Mouse (Mus musculus): ENCODE measurements at regions not wholly inside any gene's neighbourhood (a gene's known extent, or its start where the extent isn't known, plus 50 kb on each side); places are given as distances from the start of the nearest gene placed in this dataset.
A peak's percentile ranks its signal among the peaks of the same experiment; 100 is the strongest.

GRCm38 (mm10) chr2:179007766-179008165 is 434.5 kb upstream of the Cdh4 start:
- DNase-seq (ENCODE audit: low spot score): no peak

DNA sequence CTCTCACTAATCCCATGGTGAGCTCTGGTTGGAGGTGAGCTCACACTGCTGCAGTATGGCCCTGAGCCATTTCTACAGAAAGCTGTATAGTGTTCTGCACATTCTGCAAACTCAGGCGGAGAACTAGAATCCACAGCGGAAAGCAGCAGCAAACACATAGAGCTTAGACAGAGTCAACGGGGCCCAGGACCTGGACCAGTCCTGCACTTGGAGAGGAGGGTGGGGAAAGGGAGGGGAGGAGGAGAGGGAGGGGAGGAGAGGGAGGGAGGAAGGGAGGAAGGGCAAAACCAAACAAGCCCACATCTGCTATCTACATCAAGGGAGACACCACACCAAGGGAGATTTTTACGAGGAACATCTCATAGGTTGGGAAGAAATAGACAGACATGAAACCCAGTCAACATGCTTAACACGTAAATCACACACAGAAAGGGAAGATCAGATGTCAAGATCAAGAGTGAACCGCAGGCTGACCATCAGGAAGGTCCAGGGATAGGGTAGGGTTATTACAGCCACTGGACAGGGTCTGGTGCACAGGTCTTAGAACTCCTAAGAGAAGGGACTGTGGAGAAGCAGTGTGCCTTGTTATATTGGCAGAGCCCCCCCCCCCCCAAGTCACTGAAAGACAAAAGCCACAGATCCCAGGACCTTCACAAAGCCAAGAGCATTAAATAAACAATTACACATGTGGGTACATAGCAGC is 428.2 kb upstream of the Cdh4 start:
- no peak for DNase-seq (ENCODE audit: low spot score)

DNA sequence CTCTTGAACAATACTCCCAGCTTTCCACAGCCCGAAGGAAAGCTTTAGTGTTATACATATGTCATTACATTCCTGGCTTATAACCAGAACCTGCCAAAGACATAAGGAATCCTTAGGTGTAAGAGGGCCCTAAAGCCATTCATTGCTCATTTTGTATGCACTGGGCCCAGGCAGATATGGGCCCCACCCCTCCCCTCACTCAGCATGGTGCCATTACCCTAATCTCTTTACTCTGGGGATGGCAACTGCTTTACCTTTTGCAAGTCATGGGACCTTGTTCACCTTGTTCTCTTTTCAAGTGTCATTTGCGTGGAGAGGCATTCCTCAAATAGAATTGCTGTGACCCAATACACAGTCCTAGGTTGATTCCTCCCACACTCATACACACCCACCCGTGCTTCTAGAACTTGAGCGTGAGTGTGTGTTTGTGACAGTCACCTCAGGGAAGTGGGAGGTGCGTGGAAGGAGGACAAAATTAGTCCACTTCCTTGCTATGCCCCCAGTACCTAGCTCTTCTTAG is 419.5 kb upstream of the Cdh4 start:
- DNase-seq (ENCODE audit: low spot score): no peak

- no peak for DNase-seq (ENCODE audit: low spot score)
Measured at GRCm38 (mm10) chr2:179024225-179024624, 418.0 kb upstream of the Cdh4 start.

DNA sequence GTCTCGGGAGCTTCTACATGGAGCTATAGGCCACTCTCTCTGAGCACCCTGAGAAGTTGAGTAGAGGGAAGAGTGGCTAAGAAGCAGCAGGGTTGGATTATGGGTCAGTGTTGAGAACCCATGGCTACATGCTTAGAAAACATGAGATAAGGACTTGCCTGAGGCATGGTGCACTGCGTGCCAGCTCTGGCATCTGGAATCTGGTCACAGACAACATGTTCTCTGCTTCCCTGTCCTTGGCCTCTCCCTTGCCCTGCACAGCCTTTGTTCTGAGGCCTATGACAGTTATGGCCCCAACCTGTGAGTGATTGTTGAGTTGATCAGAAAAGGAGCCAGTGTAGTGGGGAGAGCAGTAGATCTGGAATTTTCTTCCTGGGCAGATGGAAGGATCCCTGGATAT is 409.1 kb upstream of the Cdh4 start:
- DNase-seq (ENCODE audit: low spot score): no peak

DNA sequence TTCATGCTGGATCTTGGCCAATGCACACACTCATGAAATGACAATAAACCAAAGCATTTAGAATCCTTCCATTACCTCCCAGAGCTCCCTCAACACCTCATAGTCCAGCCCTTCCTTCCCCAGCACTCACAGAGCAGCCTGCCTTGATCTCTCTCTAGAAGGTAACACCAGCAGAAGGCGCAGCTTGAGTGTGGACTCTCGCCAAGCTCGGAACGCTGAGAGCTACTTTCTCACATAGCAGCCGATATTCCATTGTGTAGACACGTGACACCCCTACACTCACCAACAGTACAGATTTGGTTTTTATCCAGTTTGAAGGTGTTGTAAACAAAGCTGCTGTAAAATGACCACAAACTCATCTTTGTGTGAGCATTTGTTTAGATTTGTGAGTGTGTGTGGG is 406.8 kb upstream of the Cdh4 start:
- DNase-seq (ENCODE audit: low spot score): no peak

GRCm38 (mm10) chr2:179039697-179040096 is 402.5 kb upstream of the Cdh4 start:
- DNase-seq (ENCODE audit: low spot score): no peak

- DNase-seq (ENCODE audit: low spot score): no peak
Measured at GRCm38 (mm10) chr2:179043671-179044070, 398.6 kb upstream of the Cdh4 start.

- no peak for DNase-seq (ENCODE audit: low spot score)
Measured at GRCm38 (mm10) chr2:179045361-179045760, 396.9 kb upstream of the Cdh4 start.

DNA sequence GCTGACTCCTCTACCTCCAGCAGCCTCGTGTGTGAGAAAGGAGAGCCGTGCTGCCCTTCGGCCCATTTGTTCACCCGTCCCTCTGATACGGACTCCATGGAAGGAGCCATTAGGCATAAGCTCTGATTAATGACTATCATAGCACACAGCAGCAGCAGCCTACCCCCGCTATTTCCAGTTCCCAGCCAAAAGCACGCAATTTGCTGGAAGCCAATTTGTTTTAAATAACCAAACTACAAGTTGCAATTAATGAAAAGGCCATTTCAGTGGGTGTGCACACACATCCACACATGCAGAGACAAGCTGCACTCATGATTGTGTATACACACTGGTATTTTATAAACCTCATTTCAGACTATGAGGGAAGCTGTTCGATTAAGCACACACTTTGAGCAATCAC is 387.8 kb upstream of the Cdh4 start:
- no peak for DNase-seq (ENCODE audit: low spot score)

DNA sequence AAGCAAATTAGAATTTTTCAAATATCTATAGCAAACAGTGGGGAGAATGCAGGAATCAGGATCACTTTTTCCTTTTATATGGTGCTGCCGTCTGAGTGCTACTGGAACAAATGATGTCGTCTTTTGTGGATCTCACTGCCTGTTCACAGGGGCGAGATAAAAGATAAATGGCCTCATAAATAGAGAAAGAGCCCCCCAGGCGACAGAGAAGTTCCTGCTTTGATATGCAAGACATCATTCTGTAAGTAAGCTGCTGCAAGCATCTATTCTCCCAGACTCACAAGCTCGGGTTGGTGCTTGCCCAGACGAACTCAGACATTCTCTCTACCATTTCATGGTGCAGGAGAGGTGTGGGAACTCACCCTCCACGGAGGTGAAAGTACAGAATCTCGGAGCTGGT is 377.6 kb upstream of the Cdh4 start:
- DNase-seq (ENCODE audit: low spot score): no peak

GRCm38 (mm10) chr2:179069520-179069919 is 372.7 kb upstream of the Cdh4 start:
- no peak for DNase-seq (ENCODE audit: low spot score)

GRCm38 (mm10) chr2:179070346-179070745 is 371.9 kb upstream of the Cdh4 start:
- peak; percentile 5 for DNase-seq (ENCODE audit: low spot score)

- no peak for DNase-seq (ENCODE audit: low spot score)
Measured at GRCm38 (mm10) chr2:179080462-179081274, 361.6 kb upstream of the Cdh4 start.

DNA sequence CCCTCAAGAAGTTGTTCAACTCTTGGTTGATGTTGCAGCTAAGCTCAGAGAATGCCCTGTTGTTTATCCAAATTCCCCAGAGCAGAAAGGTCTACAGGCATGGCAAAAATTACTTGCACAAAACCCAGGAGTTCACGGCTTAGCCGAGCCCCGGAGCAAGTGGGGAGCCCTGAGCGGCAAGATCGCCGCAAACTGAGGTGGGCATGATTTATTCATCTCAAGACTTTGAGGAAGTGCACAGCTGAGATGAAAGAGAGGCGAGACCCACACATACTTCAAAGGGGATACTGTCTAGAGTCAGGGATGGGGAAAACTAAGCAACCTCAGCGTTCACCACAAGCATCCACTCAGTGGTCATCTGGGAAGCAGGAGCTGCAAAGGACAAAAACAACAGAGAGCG is 355.3 kb upstream of the Cdh4 start:
- DNase-seq (ENCODE audit: low spot score): no peak

- DNase-seq (ENCODE audit: low spot score): no peak
Measured at GRCm38 (mm10) chr2:179091480-179091879, 350.8 kb upstream of the Cdh4 start.

GRCm38 (mm10) chr2:179093996-179094395 is 348.2 kb upstream of the Cdh4 start:
- no peak for DNase-seq (ENCODE audit: low spot score)

GRCm38 (mm10) chr2:179095981-179096380 is 346.2 kb upstream of the Cdh4 start:
- DNase-seq (ENCODE audit: low spot score): no peak

DNA sequence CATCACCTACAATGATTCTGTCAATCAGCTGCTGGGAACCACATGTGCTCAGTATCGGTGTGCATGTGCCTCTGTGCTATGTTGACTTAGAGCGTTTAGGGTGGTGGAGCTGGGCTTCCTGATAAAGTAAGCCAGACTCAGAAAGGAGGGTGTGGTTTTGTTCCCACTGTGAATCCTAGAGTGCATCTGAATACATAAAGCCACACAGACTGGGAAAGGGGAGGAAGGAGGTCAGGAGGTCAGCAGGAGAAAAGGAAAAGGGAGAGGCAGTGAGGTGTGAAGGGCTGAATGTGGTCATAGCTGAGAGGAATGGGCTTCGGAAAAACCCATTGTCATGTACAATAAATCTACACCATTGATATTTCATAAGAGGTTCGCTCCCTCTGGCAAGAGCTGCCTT is 345.4 kb upstream of the Cdh4 start:
- no peak for DNase-seq (ENCODE audit: low spot score)

DNA sequence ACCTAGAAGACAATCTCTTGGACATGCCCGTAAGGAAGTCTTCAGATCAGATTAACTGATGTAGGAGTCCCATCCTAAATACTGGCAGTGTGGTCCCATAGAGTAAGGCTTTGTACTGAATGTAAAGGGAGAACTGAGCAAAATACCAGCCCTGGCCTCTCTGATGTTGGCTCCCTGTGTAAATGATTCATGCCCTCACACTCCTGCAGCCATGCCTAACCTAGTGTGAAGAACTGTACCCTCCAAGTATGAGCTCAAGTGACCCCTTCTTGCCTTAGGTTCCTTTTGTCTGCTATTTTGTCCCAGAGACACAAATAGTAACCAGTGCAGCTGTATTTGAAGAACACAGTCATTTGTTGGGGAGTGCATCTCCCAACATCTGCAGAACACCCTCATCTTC is 342.4 kb upstream of the Cdh4 start:
- DNase-seq (ENCODE audit: low spot score): no peak

GRCm38 (mm10) chr2:179103114-179103513 is 339.1 kb upstream of the Cdh4 start:
- DNase-seq (ENCODE audit: low spot score): no peak

DNA sequence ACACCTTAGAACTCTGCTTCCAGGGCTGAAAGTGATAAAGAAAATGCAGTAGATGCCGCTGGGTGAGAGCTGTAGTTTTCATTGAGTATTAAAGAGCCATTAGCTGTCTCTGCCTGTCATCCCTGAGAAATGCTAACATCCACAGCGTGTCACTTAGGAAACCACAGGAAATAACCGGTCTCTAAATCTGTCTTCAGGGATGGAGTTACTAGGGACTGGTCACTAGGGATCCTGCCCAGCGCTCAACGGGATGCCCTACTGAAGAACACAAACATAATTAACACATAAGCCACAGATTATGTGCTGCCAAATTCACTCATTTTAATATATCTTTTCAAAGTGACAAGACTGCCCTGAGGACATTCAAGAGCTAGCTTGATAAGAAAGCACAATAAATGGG is 329.3 kb upstream of the Cdh4 start:
- DNase-seq (ENCODE audit: low spot score): no peak

DNA sequence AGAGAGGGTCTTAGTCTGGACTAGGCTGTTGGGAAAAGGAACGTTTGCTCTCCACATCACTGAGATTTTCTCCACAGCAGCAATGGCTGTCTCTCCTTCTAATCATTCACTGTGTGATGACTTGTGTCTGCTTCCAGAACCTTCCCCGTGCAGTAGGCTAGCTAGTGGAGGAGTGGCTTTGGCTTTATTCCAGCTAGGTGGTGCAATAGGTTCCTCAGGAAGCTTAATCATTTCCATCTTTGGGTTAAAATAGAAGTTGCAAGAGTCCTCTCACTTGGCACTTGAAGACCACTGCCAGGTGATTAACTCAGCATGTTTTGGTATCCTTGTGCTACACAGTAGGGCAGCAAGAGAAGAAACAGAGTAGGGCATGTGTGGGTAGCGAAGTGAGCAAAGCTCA is 314.2 kb upstream of the Cdh4 start:
- no peak for DNase-seq (ENCODE audit: low spot score)

All from ovary, postnatal 14 days (tissue).